In the genomic region with DNA sequence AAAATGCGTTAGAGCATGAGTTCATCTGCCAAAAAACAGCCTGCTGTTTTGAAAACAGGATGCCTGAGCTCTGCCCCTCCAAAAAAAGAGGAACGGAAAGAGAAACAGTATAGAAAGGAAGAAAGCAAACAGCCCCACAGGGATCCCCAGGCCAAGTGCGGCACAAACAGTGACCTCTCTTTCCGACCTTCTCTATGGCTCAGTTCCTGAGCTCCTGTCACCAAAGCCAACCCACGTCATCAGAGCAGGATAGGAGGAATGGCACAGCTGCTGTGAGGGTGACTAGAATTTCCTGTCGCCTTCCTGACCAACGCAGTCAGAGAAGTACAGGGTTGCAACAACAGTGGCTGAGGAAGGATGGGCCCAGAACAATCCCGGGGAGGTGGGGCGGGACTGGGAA, we compare ENCODE assay signal across 7 mouse cellular contexts.
A peak's percentile ranks its signal among the peaks of the same experiment; 100 is the strongest.
DNase-seq lines count a peak whose midpoint lies in the region; ATAC-seq lines count a peak whose summit lies in the region.

No protein-coding gene starts in this region.

- peak; percentile 16 for ATAC-seq in inflammation-experienced regulatory T-cells, adult 6 months

- DNase-seq in NIH3T3 (ENCODE audit: low read depth), result peak; percentile 33
- peak; percentile 92 for DNase-seq in gastrocnemius, adult 18-20 months (ENCODE audit: low spot score)
- peak; percentile 64 for DNase-seq in lung, postnatal 14 days
- no peak for DNase-seq in right cerebral cortex, adult 2 months (ENCODE audit: low spot score in 2 of 2)
- no peak for DNase-seq in cerebellum, adult 11-12 months
- DNase-seq in left cerebral cortex, adult 11 months (ENCODE audit: low spot score), result no peak

Comparison
In these comparisons a context has a peak if more than half of its experiments do, and no peak if none do; other contexts are left out.
1. DNase-seq: peak in NIH3T3 (single experiment), gastrocnemius, adult 18-20 months (single experiment) and lung, postnatal 14 days (single experiment); none in right cerebral cortex, adult 2 months (0 of 2), cerebellum, adult 11-12 months (single experiment) and left cerebral cortex, adult 11 months (single experiment).